Mouse (Mus musculus) natural killer cell, adult 2 months (primary cell): ENCODE results near the gene Hoxa13.

Experiments used
- DNase-seq, 2 experiments: peaks; one replicate each; pipeline ENCODE4 v3.0.0; 2022; ENCODE audit warnings: low spot score in 2 of 2

Hoxa13 gene

DNA sequence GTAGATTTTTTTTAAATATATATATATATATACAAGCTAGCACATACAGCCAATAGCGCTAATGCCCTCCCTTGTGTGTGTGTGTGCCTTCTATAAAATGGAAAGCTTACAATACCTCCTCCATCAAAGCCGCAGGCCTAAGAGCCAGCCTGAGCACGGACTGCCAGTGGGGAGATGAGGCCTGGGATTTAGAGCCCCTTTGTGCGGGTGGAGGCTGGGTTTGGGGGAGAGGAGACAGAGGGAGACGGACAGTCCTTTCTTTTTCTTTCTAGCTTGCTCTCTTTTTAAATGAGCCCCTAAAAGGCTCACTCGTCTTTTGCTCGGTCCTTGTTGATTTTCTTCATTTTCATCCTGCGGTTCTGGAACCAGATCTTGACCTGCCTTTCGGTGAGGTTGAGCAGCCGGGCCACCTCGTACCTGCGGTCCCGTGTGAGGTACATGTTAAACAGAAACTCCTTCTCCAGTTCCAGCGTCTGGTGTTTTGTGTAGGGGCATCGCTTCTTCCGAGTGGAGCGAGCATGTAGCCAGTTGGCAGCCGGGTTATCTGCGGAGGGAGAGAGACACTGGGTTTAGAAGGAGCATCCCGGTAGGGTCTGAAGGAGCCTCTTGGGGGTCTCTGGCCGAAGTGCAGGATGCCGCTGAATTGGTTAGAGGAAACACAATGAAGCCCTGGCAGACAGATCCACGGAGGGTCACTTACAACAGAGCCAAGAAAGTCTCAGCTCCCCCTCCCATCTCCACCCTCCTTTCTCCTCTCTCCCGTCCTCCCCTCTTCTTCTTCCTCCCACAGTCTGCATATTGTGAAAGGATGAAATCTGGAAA lies 36.5 kb downstream of the Hoxa13 start:
- no peak for DNase-seq

DNA sequence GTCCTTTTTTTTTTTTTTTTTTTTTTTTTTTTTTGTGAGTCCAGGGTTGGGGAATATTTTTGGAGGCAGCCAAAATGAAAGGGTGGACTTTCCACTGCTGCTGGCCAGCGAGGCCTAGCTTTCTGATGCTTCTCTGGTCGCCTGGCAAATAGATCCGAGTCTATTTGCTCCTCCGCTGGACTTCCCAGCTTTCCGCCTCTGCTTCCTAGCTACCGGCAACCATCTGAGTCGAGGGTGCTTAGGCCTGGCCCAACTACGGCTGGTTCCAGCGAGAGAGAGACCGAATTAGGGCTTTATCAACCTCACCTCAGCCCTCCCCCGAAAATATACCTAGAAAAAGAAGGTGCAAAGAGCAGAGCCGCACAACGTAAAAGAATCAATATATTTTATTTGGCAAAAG lies 38.0 kb downstream of the Hoxa13 start:
- DNase-seq = no peak

DNA sequence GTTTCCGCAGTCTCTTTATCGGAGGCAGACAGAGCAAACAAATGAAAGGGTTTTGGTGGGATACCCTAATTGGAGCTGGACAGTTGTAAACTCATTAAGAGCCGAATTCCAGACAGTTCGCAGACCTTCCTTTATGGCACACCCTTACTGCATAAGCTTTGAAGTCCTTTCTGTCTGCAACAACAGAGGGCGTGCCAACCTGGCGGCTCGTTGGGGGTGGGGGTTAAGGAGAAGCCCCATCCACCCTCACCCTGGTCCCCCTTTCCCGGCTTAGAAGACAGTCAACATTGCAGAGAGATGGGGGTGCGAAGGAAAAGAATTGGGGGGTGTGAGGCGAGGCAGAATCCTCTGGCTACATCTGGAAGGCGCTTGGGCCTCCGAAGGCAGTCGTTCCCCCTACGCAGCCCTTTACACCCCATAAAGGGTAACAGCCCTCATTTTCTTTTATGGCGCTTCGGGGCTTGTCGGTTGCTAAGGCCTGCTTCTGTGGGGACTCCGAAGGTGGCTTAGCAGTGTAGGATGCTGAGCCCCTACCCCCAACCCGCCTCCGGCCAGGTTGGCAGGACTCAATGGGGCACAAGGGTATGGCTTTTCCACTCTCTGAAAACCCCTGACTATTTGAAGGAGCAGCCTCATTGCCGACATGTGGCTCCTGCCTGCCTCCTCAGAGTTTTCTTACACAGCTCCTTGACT lies 38.5 kb downstream of the Hoxa13 start:
- no peak for DNase-seq

DNA sequence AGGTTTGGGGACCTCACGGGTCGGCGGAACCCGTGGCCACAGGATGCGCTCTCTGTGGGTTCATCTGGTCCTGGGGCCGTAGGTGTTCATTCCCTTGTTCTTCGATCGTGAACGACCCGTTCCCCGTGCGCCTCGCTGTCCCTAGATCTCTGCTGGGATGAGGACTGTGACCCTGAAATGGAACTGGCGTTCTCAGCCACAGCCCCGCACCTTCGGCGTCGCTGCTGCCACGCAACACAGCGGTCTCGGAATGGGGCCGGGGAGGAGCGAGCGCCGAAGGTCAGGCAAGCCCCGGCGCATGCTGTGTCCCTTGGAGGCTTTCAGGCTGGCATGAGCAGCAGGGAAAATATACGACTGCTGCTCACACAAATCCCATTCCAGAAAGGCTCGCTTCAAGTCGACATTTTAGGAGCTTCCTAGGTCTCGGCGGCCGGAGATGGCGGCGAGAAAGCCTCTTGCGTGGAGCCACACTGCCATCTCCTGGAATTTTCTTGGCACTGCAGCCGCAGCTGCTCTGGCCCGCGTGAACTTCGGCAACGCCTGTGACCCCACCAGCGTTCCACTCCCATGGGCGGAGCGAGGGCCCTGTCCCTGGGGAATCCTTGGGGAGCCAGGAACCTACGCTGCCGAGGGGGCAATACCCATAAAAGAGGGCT lies 39.2 kb downstream of the Hoxa13 start, which contains the start of gene Hoxa7:
Gene Hoxa7 (minus strand): TSS at position 518 of the 656 bp plus-strand sequence.
- peak; percentile 69 to 78 for DNase-seq

DNA sequence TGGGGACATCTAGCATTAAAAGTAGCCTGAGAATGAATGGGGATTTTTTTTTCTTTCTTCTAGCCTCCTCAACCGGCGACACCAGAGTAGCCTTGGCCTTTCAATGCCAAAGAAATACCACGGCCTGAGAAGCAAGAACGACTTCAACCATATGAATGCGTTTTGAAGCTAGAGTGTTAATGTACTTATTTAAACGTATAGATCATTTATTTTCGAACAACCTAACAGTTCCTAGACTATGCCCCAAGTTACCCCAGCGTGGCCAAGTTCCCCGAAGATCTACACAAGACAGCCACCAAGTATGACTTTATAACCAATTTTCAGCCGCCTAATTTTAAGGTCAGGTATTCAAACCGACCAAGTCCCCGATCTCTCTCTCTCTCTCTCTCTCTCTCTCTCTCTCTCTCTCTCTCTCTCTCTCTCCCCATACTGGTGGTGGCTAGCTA lies 39.8 kb downstream of the Hoxa13 start:
- DNase-seq = no peak

DNA sequence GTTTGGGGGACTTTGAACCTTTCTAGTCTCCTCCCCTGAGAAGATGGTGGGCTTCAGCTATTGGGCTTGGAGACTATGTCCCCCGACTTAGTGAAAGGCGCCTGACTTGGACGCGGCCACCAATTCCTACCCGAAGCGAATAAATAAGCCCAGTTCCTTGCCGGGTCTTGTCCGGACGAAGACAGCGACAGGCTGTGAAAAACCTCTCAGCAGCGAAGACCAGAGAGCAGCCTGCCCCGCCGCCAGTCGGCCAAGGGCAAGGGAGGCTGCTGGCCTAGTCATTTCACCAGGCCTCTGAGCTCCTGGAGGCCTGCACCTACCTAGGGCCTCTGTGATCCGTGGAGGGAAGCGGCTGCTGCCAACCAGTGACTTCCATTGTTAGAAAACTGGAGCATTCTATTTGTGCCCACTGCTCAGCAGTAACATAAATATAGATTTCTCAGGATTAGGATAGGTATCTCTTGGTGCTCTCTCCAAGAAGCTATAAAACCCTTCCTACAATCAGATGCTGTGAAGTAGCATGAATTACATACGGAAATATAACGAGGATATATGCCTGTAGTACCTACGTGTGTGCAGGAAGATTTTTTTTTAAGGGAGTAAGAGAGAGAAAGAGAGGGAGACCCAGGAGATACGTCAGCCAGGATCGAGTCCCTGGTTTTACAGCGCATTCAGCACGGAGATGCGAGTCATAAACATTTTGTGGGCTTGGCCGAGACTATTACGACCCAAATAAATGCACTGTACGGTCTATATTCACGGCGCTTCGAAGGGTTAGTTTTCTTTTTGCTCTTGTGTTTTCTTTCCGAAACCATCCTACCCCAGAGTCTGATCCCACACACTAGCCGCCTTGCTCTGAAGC lies 40.4 kb downstream of the Hoxa13 start:
- DNase-seq = no peak

DNA sequence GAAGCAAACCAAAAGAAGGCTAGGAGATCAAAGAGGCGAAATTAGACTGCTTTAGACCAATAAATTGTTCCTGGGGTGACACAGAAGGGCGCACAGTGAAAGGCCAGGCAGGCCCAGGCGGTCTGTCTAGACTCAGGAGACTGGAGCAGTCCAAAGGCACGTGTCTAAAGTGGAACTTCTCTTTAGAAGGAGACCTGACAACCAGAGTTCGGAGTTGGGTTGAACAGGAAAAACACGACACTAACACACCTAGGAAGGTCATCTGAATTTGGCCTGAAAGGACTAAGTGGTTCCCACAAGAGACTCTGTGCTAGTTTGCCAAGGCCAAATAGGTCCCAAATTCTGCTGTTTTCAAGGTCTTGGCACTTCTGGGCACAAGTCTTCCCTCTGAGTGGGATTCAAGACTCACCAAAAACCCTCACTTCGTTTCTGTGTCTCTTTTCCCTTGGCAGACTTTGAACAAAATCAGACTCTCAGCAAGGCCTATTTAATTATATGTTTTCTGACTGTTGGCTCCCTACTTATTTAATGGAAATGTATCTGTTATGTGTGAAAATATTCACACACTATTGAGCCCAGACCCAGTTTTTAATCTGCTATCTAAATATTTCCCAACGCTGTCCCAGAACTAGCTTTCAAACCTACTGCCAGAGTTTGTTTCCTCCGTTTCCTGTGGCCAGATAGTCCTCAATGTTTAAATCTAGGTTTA lies 41.3 kb downstream of the Hoxa13 start:
- DNase-seq = no peak

DNA sequence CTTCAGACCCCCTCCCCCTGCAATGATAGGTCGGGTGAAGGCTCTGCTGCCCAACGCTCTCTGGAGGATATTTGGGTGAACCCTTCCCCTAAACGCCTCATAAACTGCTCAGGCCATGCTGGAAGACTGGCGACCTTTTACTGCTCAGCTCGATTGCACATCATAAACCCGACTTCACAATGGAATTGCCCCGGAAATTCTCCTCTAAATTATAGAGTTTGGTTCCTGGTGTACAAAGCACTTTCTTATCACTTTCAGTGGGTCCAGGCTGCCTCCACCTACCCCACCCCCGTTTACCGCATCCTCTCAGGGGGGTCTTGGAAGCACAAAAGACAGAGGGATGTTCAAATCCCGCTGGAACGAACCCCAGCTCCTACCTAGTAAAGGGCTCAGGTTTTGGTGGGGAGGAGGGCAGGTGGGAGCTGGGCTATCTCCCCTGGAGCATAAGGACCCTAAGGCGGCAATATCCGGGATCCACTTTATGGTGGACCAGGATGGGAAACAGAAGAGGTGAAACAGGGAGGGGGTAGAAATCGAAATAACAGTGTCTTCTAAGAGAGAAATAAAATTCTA lies 42.0 kb downstream of the Hoxa13 start:
- DNase-seq = no peak

DNA sequence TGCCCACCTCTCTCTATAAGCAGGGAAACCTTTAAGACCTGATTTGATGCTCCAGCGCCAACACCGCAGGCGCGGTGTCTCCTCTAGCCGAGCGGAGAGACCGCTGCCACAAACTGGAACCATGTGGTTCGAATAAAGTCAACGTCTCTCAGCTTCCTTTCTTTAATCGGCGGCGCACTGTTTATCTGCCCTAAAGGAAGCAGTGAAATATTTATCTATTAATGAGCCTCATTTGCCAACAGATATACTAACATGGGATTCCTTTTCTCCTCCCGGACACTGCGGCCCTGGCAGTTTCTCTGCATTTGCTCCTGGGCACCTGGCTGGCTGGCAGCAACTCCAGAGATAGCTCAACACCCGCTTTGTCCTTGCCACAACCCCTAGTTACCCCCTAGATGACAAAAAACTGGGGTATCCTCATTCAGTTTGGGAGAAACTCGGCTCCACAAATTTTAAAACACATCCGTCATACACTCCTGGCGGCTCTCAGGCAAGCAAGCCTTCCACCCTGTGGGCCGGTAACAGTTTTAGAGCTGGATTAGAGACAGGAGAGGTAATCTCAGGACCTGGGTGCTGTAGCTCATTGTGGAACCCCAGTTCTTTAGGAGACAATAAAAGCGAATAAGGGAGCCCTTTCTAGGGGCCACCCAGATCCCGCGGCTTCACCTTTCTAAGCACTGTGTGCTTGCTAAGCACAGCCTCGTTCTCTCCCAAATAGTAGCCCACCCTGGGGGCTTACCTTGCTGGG lies 42.6 kb downstream of the Hoxa13 start:
- no peak for DNase-seq

DNA sequence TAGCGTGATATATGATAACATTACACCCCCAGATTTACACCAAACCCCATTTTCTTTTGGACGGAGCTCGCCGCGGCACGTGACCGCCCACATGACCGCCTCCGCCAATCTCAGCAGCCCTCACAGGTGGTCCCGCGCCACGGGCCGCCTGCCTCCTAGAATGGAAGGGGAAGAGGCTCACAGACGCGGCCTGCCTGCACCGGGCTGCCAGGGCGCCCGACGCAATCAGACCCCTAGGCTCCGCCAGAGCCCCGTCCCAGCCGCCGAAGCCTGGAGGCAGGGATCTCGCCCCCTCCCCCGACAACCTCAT lies 43.3 kb downstream of the Hoxa13 start:
- DNase-seq = no peak

DNA sequence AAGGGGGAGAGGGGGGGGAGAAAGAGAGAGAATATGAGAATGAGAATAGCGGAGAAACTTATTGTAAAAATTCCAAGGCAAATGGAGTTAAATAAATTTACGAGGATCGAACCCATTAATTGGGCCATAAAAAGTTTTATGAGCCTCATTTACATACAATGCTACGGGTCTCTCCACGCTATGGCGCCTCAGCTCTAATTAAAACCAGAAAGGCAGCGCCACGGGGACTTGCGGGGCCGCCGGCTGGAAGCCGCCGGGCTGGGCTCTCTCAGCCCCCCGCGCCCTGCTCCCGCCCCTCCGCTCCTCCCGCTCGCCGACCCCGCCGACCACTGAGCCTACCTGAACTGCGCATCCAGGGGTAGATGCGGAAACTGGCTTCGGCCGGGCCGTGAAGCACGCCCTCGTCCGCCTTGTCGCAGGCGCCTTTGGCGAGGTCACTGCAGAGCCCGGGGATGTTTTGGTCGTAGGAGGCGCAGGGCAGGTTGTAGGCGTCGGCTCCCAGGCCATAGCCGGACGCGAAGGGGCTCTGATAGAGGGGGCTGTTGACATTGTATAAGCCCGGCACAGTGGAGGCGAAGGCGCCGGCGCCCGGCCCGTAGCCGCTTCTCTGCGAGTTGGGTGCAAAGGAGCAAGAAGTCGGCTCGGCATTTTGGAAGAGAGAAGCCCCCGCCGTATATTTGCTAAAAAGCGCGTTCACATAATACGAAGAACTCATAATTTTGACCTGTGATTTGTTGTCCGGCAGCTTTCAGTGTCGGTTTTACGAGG lies 43.8 kb downstream of the Hoxa13 start:
- no peak for DNase-seq

DNA sequence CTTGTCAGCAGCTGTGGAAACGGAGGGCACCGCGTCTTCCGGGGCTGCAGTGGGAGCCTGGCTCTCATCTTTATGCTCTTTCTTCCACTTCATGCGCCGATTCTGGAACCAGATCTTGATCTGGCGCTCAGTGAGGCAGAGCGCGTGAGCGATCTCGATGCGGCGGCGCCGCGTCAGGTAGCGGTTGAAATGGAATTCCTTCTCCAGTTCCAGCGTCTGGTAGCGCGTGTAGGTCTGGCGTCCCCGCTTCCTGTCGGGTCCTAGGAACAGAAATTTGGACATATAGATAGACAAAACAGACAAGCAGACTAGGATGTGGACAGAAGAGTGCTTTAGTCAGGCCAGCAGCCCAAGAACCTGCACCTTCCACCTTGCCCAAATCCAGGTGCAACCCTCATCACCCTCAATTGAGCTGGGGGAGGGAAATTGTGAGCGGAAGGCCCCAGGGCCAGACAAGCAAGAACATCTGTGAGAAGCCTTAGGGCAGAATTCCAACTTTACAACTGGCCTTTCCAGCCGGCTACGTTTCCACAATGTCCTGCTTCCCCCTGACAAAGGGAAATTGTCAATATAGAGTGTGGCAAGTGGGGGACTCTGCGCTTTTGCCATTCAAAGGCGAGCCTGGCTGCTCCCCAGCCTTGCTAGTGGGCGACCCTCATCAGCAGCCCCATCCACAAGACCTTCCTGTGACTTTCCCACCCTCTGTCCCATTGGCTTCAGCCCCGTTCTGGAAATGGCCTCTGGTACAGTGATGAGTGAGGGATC lies 44.7 kb downstream of the Hoxa13 start:
- DNase-seq = no peak

- no peak for DNase-seq
Measured at GRCm38 (mm10) chr6:52215070-52215469, 45.6 kb downstream of the Hoxa13 start.

GRCm38 (mm10) chr6:52214271-52214670 lies 46.4 kb downstream of the Hoxa13 start:
- DNase-seq = no peak

- DNase-seq = no peak
Measured at GRCm38 (mm10) chr6:52213119-52213986, 47.3 kb downstream of the Hoxa13 start, which contains the start of the genes Hoxa3 and Gm28308. Hoxa3 (minus strand) TSS chr6:52213336. Gm28308 (minus strand) TSS chr6:52213339.

GRCm38 (mm10) chr6:52212556-52213118 lies 48.0 kb downstream of the Hoxa13 start:
- peak in 1 of 2 experiments; percentile 52 for DNase-seq

DNA sequence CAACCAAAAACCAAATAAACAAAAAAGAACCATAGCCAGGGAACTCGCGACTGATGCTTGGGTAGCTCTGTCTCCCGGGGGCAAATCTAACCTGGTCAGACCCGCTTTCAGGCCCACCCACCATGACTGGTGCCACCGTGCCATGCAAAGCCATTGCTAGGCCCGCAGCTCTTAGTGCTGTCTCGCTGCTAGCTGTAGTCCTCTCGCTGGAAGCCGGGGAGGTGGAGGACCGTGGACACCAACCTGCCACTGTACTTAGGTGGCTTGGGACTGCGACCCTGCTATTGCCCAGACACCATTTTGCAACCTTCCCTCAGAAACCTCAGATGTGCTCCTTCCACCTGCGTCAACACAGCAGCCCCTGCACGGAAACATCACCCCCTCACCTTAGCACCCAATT lies 48.7 kb downstream of the Hoxa13 start:
- no peak for DNase-seq
